Mouse (Mus musculus): ENCODE data around the gene Mgll. TPM values are rescaled to one million over a fixed set of nuclear protein-coding genes. Genes with fewer than 3 reads are reported as not detected.

Mgll gene
- polyA plus RNA-seq, 1 experiment from 2014 or later: 38.6 TPM

DNA sequence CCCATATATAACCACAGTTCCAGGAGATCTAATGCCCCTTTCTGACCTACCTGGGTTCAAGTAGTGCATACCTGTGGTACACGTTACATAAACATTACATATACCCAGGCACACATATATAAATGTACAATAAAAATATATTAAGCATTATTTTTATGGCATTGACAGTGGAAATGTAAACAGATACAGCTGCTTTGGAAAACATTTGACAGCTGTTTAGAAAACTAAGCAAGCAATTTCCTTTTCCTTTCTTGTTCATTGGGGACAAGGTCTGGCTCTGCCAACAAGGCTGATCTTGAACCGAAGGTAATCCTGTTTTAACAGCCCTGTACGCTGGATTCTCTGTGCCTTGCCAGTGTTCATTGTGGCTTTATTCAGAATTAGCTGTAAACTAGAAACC, 3.2 kb upstream of the Mgll start:
- WGBS: 84% methylated on average over 3 of the region's 3 CpGs
- no peak for ATAC-seq (replicated peaks; ENCODE audit: low FRiP score)
- H3K27ac ChIP-seq: no peak overlapping the region

GRCm38 (mm10) chr6:88722906-88723305, 1.3 kb upstream of the Mgll start:
- peaks cover 39% of the 10 kb centered on the region for H3K4me1 ChIP-seq
- WGBS: 85% methylated on average over 2 of the region's 2 CpGs

More for the DNA sequence above, 3.2 kb upstream of the Mgll start:
- H3K4me2 ChIP-seq: no peak overlapping the region
- H3K9ac ChIP-seq: no peak overlapping the region
- peaks cover 11% of the 10 kb centered on the region for H3K27me3 ChIP-seq
- H3K4me1 ChIP-seq: peaks cover 23% of the 10 kb centered on the region
- no peaks in the 10 kb centered on the region for H3K9me3 ChIP-seq (replicated peaks)
- no peaks in the 10 kb centered on the region for H3K36me3 ChIP-seq
- H3K4me3 ChIP-seq (replicated peaks): no peak overlapping the region

DNA sequence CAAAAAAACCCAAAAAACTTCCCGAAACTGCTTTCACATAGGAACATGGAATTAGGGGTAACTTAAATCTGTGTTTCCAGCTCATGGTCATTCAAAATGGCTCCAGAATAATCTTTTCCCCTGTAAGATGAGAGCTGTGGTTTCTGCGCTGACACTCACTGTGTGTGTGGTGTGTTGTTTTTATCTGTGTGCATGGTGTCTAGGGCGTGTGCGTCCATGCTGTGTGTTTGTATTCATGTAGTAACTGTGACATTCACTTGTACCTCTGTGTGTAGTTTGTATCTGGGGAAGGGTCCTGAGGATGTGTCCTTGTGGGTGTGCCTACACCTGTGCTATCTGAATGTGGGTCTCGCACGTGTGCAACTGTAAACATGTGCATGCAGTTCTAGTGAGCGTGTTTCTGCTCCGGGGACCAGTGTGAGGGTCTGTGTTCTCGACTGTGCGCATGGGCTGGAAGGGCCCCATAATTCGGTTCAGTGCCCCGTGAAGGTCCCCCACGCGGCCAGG, 353 bp upstream of the Mgll start:
- no peak for ATAC-seq (replicated peaks; ENCODE audit: low FRiP score)
- 31% methylated on average over 14 of the region's 14 CpGs for WGBS
- Histone ChIP-seq H3K36me3 (no peaks in the 10 kb centered on the region), H3K4me2 (peak overlapping the region; percentile 99), H3K9ac (peak overlapping the region; percentile 68), H3K27me3 (peaks cover 14% of the 10 kb centered on the region), H3K27ac (0 out of 2 replicates have a peak overlapping the region, but pooled peaks have one; percentile 71), H3K9me3 (replicated peaks) (no peaks in the 10 kb centered on the region), H3K4me3 (replicated peaks) (peak overlapping the region; percentile 72), H3K4me1 (peaks cover 43% of the 10 kb centered on the region)

More at GRCm38 (mm10) chr6:88722906-88723305, 1.3 kb upstream of the Mgll start:
- H3K36me3 ChIP-seq: no peaks in the 10 kb centered on the region
- no peak overlapping the region for H3K4me3 ChIP-seq (replicated peaks)
- no peaks in the 10 kb centered on the region for H3K9me3 ChIP-seq (replicated peaks)
- H3K27ac ChIP-seq: 0 out of 2 replicates have a peak overlapping the region, but pooled peaks have one; percentile 22
- ATAC-seq (replicated peaks; ENCODE audit: low FRiP score): no peak
- H3K4me2 ChIP-seq: no peak overlapping the region
- peaks cover 14% of the 10 kb centered on the region for H3K27me3 ChIP-seq
- H3K9ac ChIP-seq: no peak overlapping the region

DNA sequence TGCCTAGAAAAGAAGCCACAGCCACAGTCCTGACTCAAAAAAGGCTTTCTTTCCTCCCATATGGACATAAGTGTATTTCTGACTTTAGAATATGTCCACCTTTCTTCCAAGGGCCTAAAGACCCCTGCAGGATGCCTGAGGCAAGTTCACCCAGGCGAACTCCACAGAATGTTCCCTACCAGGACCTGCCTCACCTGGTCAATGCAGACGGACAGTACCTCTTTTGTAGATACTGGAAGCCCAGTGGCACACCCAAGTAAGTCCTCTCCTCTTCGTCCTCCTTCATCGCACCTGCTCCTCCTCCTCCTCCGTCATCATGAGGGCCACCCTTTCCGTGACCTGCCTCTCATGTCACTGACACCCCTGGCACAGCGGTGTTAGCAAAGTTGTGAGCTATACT, 1.4 kb downstream of the Mgll start:
- Histone ChIP-seq H3K36me3 (no peaks in the 10 kb centered on the region), H3K27ac (peak overlapping the region; percentile 90), H3K4me1 (peaks cover 42% of the 10 kb centered on the region), H3K27me3 (peaks cover 14% of the 10 kb centered on the region), H3K9ac (no peak overlapping the region), H3K9me3 (replicated peaks) (no peaks in the 10 kb centered on the region), H3K4me2 (peak overlapping the region; percentile 99), H3K4me3 (replicated peaks) (peak overlapping the region; percentile 72)
- ATAC-seq (replicated peaks; ENCODE audit: low FRiP score): no peak
- 45% methylated on average over 7 of the region's 7 CpGs for WGBS

GRCm38 (mm10) chr6:88726252-88727211, 2.3 kb downstream of the Mgll start:
- H3K9me3 ChIP-seq (replicated peaks): no peaks in the 10 kb centered on the region
- no peaks in the 10 kb centered on the region for H3K36me3 ChIP-seq
- H3K9ac ChIP-seq: no peak overlapping the region
- WGBS: 52% methylated on average over 9 of the region's 9 CpGs
- peak; percentile 74 for ATAC-seq (replicated peaks; ENCODE audit: low FRiP score)
- H3K4me2 ChIP-seq: peak overlapping the region; percentile 99
- H3K27me3 ChIP-seq: peaks cover 14% of the 10 kb centered on the region
- peaks cover 39% of the 10 kb centered on the region for H3K4me1 ChIP-seq
- peak overlapping the region; percentile 90 for H3K27ac ChIP-seq
- peak overlapping the region; percentile 72 for H3K4me3 ChIP-seq (replicated peaks)

- peak overlapping the region; percentile 90 for H3K27ac ChIP-seq
- H3K9me3 ChIP-seq (replicated peaks): no peaks in the 10 kb centered on the region
- 77% methylated on average over 5 of the region's 5 CpGs for WGBS
- no peak for ATAC-seq (replicated peaks; ENCODE audit: low FRiP score)
- H3K27me3 ChIP-seq: peaks cover 9% of the 10 kb centered on the region; the same call in 1 of the 2 replicates
- H3K36me3 ChIP-seq: no peaks in the 10 kb centered on the region
- H3K4me3 ChIP-seq (replicated peaks): no peak overlapping the region
- H3K9ac ChIP-seq: no peak overlapping the region
- no peak overlapping the region for H3K4me2 ChIP-seq
- peaks cover 47% of the 10 kb centered on the region for H3K4me1 ChIP-seq
Measured at GRCm38 (mm10) chr6:88727490-88727889, 3.3 kb downstream of the Mgll start.

DNA sequence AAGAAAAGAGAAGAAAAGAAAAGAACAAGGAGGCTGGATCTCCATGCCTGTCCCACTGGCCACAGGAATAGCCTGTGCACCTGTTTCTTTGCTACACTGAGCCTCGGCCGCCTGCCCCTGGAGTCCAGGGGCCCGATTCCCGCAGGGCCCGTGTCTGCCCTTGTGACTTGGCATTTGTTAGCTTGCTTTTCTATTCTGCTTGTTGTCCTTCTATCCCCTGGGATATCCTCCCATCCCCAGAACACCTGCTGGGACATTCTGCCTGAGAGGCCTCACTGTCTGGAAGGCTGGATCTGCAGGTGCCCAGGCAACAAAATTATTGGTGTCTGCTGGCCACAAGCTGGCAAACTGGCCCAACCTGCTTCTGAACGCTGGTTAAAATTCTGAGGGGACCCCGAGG, 3.8 kb downstream of the Mgll start:
- H3K4me3 ChIP-seq (replicated peaks): no peak overlapping the region
- H3K36me3 ChIP-seq: no peaks in the 10 kb centered on the region
- H3K27me3 ChIP-seq: peaks cover 9% of the 10 kb centered on the region; the same call in 1 of the 2 replicates
- ATAC-seq (replicated peaks; ENCODE audit: low FRiP score): no peak
- no peaks in the 10 kb centered on the region for H3K9me3 ChIP-seq (replicated peaks)
- 75% methylated on average over 7 of the region's 7 CpGs for WGBS
- no peak overlapping the region for H3K4me2 ChIP-seq
- 0 out of 2 replicates have a peak overlapping the region, but pooled peaks have one; percentile 90 for H3K27ac ChIP-seq
- peaks cover 49% of the 10 kb centered on the region for H3K4me1 ChIP-seq
- H3K9ac ChIP-seq: no peak overlapping the region

GRCm38 (mm10) chr6:88728515-88728914, 4.3 kb downstream of the Mgll start:
- no peak overlapping the region for H3K4me3 ChIP-seq (replicated peaks)
- peaks cover 52% of the 10 kb centered on the region for H3K4me1 ChIP-seq
- no peak overlapping the region for H3K27ac ChIP-seq
- H3K36me3 ChIP-seq: no peaks in the 10 kb centered on the region
- H3K9ac ChIP-seq: no peak overlapping the region
- peaks cover 9% of the 10 kb centered on the region; the same call in 1 of the 2 replicates for H3K27me3 ChIP-seq
- no peak overlapping the region for H3K4me2 ChIP-seq
- H3K9me3 ChIP-seq (replicated peaks): no peaks in the 10 kb centered on the region
- ATAC-seq (replicated peaks; ENCODE audit: low FRiP score): no peak
- 86% methylated on average over 5 of the region's 5 CpGs for WGBS

DNA sequence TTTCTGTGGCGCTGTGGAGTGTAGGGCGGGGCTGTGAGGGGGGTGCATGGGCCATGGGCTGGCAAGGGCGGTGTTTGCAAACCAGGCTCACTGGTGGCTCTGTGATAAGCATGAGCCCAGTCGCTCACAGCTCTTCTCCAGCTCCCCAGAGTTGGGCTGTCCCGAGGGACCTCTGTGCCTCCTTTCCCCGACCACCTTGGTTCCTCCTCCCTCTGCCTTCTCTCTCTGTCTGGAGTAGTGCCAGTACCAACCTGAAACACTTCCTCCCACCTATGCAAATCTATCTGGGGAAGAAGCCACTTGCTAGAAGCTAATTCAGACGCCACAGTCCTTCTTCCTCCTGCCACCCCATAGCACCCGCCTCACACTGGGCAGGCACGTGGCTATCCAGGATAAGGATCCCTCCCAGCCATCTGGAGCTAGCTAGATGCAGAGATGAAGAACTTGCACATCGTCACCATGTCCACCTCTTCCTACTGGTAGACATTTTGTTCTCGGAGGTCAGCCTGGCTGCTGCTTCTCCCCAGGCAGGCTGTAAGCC, 7.1 kb downstream of the Mgll start:
- 0 out of 2 replicates have a peak, but pooled peaks cover 3% of the 10 kb centered on the region for H3K27me3 ChIP-seq
- no peaks in the 10 kb centered on the region for H3K9me3 ChIP-seq (replicated peaks)
- ATAC-seq (replicated peaks; ENCODE audit: low FRiP score): peak; percentile 65; the same call in 1 of the 2 replicates
- H3K36me3 ChIP-seq: no peaks in the 10 kb centered on the region
- no peak overlapping the region for H3K4me3 ChIP-seq (replicated peaks)
- no peak overlapping the region; the same call in 1 of the 2 replicates for H3K27ac ChIP-seq
- H3K9ac ChIP-seq: no peak overlapping the region
- peaks cover 45% of the 10 kb centered on the region for H3K4me1 ChIP-seq
- no peak overlapping the region for H3K4me2 ChIP-seq
- WGBS: 87% methylated on average over 11 of the region's 11 CpGs

- H3K4me2 ChIP-seq: no peak overlapping the region
- ATAC-seq (replicated peaks; ENCODE audit: low FRiP score): no peak
- no peaks in the 10 kb centered on the region for H3K36me3 ChIP-seq
- H3K9me3 ChIP-seq (replicated peaks): no peaks in the 10 kb centered on the region
- 78% methylated on average over 3 of the region's 3 CpGs for WGBS
- no peaks in the 10 kb centered on the region for H3K27me3 ChIP-seq
- H3K4me3 ChIP-seq (replicated peaks): no peak overlapping the region
- H3K9ac ChIP-seq: no peak overlapping the region
- H3K4me1 ChIP-seq: peaks cover 45% of the 10 kb centered on the region
- peak overlapping the region; percentile 28 for H3K27ac ChIP-seq
Measured at GRCm38 (mm10) chr6:88731991-88732390, 7.8 kb downstream of the Mgll start.

GRCm38 (mm10) chr6:88732643-88733613, 8.7 kb downstream of the Mgll start:
- Histone ChIP-seq H3K27me3 (no peaks in the 10 kb centered on the region), H3K4me1 (peaks cover 44% of the 10 kb centered on the region), H3K9ac (no peak overlapping the region), H3K4me2 (no peak overlapping the region), H3K9me3 (replicated peaks) (no peaks in the 10 kb centered on the region), H3K4me3 (replicated peaks) (no peak overlapping the region), H3K27ac (peak overlapping the region; percentile 28), H3K36me3 (no peaks in the 10 kb centered on the region)
- no peak for ATAC-seq (replicated peaks; ENCODE audit: low FRiP score)
- WGBS: 48% methylated on average over 17 of the region's 17 CpGs
